Mouse (Mus musculus) hindbrain, embryonic 16.5 days (tissue): ENCODE results near the gene Gpr6. TPM values are rescaled to one million over a fixed set of nuclear protein-coding genes. Genes with fewer than 3 reads are reported as not detected.

Experiments
- polyA plus RNA-seq: library from polyadenylated mRNA; unstranded; fragments of >200 nt; fragmentation: Nextera tagmentation; extraction: Ambion mirVana; gene quantifications from 2 replicates; pipeline ENCODE4 v1.2.1, GENCODE M21; 2015

Gpr6 gene
- polyA plus RNA-seq, 1 experiment from 2014 or later = 1.7 TPM

Other genes starting within 250 kb of the Gpr6 start
- gene Cdc40, start 189.0 kb downstream of the Gpr6 start, polyA plus RNA-seq = 18.8 and 22.1 TPM in 2 replicates
- gene Wasf1, start 188.8 kb downstream of the Gpr6 start, polyA plus RNA-seq = 98.1 and 123 TPM in 2 replicates
- gene Fig4, start 231.0 kb upstream of the Gpr6 start, polyA plus RNA-seq = 31.2 and 32.1 TPM in 2 replicates
- 0.24 TPM in 2 replicates for gene Ak9, start 231.7 kb upstream of the Gpr6 start, polyA plus RNA-seq